Mouse (Mus musculus) ovary, adult 18-20 months (tissue): ENCODE results near the gene Pycr1.
A peak's percentile ranks its signal among the peaks of the same experiment; 100 is the strongest.
"Not testable (repeated sequence)": the region's sequence is repeated elsewhere in the genome, so short reads cannot be mapped to it uniquely, and the experiment has no call there.

Experiments used
- DNase-seq: peaks from one replicate; pipeline ENCODE4 v3.0.0; 2022; ENCODE audit warnings: low spot score, mixed read lengths

The Pycr1 gene

DNA sequence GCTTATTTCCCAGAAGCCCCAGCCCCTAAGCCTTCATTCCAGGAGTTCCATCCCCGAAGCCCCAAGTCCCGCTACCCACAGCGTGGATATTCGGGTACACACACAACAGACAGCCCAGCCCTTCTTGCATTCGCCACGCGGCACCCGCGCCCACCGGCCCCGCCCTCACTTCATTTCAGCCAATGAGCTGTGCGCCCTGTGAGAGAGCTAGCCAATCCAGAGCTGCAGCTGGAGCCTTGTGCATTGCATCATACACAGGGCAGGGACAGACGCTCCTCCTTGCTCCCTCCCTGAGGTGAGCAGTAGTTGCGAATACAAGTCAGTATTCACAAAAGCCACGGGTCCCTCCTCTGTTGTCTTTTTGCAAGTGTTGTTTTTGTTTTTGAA lies at the start of gene Pycr1:
TSS of gene Pycr1 (minus strand) at position 169 of the 387 bp plus-strand sequence.
- DNase-seq, result peak; percentile 89

DNA sequence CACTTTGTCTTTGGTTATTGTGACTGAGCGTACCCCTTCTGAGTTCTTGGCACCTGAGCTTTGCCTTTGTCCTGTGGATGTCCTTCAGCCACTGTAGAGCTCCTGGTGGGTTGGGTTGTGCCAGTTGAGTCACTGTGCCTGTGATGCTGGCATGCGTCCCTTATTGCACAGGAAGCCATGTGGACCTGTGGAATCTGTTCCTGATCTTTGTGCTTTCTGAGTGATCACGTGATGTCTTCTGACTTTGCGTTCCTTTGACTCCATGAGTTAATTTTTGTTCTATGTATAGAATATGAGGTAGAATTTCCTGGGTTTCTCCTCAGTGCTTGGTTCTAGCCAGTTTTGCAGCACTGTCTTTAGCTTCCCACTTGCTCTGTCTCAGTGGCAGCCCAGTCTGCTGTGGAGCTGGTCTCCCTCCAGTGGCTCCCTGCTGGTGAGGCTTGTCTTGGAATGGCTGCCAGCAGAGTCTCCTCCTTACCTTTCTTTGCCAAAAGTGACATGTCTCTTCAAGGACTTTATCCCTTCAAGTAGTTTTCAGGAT lies 49.0 kb upstream of the Pycr1 start:
- no peak for DNase-seq

DNA sequence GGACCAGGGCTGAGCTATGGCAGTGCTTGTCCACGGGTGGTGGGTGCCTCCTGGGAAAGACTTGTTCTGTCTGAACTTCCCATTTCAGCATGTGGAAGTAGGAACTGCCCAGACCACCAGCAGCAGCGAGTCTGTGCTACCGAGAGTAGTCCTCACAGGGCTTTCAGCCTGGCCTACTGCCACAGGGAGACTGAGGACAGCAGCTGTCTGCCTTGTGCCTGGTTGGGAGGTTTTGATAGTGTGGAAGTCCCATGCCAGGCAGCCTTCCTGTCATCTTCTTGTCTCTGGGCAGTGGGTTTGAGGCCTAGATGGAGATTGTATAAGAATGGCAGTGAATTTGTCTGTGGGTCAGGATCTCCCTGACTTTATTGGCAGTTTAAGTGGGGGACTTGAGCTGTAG lies 45.8 kb upstream of the Pycr1 start:
- DNase-seq, result no peak

DNA sequence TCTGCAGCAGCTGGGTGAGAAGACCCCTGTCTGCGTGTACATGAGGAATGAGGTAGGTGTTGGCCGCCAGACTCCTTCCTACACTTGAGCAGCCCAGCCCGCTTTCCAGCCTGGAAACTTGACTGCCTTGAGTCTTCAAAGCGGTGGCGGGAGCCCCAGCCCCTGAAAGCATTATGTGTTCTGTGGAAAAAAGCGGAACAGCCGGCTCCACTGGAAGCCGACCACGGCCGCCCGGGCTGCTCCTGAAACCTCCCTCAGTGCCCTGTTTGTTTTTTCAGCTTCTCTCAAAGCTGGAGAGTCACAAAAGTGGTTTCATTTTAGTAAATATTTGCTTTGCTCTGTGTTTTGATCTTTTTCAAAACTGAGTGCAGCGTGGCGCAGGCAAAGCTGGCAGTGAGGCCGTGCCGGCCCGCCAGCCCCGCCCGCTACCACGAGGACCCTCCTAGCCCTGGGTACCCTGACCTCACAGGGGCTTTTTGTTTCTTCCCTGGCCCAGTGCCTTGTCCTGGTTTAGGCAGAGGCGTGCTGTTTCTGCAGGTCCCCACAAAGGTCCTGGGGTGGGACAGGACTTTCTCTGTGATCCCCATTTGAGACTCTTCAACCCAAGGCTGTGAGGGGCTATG lies 43.2 kb upstream of the Pycr1 start:
- no peak for DNase-seq

DNA sequence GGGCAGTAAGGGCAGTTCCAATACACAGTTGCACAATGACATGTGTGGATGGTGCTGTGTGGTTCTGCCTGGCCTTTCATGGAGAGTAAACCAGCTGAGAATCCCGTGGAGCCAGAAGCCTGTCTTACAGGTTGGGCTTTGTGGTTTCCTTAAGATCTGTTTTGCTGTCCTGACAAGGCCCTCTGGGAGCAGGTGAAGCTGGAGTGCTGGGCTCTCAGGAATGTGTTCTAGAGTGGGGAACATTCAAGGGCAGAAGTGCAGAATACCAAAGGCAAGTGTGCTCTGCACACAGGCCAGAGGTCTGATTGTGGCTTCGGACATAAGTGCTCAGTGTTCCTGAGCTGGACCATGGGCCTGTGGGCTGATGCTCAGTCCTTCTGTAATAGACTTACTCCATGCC lies 41.1 kb upstream of the Pycr1 start:
- no peak for DNase-seq

DNA sequence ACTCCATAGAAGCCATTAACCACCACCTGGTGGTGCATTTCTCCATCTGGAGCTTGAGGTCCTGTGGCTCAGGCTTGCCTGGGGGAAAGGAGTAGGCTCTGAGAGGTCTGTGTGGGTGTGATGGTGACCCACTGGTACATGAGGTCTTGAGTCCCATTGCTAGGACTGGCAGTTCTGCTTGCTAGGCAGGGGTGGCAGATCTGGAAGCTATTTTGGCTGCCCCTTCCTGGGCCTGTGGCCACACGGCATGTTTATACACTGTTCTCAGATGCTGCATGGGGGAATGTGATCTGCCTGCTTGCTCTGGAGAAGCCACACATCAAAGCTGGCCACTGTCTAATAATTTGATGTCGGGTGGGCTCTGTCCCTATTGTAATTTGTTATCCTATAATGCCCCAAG lies 40.5 kb upstream of the Pycr1 start:
- no peak for DNase-seq

DNA sequence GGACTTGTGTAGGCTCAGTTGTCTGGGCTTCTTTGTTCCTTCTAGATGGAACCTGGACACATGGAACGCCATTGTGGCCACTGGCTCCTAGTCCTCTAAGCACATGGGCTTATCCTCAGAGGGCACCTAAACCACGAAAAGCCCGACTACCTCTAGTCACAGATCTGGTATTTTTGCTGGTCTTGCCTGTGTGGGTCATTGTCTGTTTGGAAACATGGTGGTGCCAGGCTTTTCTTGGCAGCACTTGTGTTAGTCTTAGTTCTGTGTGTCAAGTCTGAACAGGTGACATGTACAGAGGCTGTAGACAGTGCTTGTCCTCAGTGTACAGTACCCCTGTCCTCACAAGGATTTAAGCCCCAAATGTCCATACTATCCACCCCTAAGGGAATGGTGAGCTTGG lies 40.0 kb upstream of the Pycr1 start:
- DNase-seq, result no peak

DNA sequence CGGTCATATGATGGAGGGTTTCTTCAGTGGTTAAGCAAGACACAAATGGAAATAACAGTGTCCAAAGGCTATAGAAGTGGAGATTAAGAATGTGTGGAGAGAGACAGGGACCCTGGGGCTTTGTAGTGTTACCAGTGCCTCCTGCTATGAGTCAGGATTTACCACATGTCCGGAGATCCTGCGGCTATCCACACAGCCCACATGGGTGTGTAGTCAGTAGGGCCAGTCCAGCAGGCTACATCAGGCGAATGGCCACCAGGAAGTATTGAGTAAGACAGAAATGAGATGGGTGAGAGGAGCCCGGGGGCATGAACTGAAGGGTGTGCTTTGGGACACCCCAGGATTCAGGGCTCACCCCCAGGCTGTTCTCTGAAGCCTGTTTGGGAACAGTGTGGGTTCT lies 39.1 kb upstream of the Pycr1 start:
- DNase-seq, result no peak

DNA sequence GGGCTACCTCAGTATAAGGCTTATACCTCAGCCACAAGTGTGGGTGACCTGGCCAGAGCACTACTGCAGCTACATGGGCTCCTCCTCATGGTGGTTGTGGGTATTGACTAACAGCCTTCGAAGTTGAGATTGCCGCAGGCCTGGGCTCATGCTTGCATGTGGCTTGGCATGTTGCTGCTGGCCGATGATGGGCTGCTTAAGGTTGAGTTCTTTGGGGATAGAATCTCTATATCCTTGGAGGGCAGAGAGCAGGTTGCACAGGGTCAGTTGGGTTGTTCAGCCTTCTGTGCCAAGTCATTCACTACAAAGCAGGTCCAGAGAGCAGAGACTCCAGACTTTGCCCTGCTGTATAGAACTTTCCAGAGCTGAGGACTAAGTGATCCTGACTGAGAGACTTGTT lies 36.3 kb upstream of the Pycr1 start:
- no peak for DNase-seq

DNA sequence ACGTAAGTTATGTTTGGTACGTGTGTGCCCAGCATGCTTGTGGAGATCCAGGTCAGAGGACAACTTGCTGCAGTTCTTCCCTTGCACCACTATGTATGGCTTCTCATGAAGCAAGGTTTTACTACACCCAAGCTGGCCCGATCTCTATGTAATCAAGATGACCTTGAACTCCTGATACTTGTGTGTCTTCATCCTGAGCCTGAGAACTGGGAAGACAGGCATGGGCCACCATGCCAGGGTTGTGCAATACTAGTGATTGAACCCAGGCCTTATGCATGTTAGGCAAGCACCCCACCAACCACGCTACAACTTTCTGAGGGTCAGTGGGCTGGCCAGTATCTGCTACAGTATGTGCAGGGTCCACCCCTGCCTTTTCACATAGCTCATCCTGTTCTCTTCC lies 33.4 kb upstream of the Pycr1 start:
- DNase-seq, result no peak

DNA sequence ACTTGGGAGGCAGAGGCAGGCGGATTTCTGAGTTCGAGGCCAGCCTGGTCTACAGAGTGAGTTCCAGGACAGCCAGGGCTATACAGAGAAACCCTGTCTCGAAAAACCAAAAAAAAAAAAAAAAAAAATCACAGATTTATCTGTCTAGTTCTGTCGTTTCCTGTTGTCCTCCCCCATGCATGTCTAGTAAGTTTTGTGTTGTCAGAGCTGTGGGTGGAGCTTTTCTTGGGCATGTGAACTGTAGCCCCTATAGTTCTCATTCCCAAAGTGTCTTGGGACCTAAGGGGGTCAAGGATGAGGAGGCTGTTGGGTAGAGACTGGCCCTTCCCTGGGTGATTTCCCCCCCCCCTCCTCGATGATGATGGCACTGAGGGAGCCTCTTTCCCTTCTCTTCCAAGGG lies 32.3 kb upstream of the Pycr1 start:
- DNase-seq, result not testable (repeated sequence)

DNA sequence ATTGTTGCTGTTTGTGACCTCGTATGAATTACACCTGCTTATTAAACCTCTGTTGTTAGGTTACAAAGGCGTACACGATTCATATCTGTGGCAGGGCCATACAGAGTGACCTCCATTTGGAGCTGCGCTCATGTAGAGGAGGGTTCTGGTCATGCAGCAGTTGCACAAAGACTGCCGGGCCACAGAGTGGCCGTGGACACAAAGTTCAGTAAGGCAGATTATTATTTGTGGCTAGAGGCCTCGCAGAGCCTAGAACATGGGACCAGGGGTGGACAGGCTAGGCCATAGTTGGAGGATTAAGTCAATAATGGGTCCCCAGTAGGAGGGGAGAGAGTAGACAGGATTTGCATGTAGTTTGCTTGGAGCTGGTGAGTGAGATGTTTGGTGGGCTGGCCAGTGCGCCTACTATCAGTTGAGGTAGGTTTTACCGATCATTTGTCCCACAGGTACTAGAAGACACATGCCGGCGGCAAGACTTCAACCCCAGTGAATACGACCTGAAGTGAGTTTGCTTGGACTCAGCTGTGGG lies 30.1 kb upstream of the Pycr1 start:
- no peak for DNase-seq

DNA sequence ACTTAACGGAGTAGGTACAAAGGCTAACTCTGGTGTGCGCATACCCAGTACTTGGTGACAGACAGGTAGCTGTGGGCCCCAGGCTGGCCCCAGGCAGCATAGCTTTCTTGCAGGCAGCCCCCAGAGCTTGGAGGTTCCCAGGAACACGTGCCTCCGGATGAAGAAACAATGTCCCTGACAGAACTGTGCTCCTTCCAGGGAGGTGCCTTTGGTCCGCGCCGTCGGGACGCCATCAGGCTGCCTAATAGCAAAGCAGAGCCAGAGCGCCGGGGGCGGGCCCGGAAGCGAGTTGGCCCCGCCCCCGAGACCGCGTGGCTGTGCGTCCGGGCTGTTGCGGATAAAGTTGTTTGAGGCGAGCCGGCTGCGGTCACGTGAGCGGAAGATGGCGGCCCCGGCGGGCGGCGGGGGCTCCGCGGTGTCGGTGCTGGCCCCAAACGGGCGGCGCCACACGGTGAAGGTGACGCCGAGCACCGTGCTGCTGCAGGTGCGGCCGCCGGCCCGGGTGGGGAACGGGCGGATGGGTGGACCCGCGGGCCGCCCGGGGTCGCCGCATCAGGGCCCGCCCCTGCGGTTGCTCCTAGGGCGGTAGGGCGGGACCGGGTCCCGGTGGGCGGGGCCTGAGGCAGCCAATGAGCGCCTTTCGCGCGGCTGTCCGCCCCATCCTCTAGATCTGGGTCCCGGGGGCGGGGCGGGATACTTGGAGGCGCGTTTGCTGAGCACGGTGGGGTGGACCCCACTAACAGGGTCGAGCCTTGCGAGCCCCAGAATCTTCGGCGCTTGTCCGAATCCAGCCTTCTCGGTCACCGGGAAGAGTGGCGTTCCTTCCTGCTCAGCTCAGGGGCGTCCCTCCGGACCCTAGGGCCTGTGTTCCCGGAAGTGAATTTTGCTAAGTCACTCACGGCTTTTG lies 29.4 kb upstream of the Pycr1 start, which contains the start of gene Aspscr1:
TSS of gene Aspscr1 (plus strand) at position 287 of the 907 bp plus-strand sequence.
- DNase-seq, result peak; percentile 92

DNA sequence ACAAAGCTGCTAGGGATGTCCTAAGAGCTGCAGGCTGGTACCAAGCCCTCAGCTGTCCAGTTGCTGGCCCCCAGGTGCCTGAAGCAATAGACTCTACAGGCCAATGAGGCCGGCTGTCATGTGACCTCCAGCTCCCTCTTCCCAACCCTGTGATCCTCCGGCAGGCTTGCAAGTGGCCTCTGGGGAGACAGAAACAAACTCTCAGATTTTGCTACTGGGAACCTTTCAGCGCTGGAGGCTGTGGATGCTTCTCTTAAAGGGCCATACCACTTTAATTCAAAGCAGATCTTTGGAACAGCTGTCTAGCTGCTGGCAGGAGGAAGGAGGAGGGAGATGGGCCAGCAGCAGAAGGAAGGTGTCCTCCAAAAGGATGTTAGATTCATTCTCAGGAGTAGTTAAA lies 23.0 kb upstream of the Pycr1 start:
- no peak for DNase-seq

DNA sequence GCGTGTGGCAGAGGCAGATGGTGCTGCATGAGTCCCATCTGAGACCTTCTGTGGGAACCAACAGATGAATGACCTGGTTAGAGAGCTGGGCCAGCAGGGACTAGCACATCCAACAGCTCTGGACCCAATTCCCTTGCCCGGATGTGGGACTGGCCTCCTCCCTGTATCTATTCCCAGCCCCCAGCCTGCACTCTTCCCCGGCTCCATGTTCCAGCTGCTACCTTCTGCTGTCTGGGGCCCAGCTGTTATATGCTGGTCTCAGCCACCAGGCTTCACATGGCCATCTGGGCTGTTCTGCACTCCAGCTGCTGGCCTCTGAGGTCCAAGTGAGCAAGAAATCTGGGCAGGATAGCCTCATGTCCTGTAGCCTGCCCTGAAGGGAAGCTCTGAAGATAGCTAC lies 21.8 kb upstream of the Pycr1 start:
- DNase-seq, result no peak

DNA sequence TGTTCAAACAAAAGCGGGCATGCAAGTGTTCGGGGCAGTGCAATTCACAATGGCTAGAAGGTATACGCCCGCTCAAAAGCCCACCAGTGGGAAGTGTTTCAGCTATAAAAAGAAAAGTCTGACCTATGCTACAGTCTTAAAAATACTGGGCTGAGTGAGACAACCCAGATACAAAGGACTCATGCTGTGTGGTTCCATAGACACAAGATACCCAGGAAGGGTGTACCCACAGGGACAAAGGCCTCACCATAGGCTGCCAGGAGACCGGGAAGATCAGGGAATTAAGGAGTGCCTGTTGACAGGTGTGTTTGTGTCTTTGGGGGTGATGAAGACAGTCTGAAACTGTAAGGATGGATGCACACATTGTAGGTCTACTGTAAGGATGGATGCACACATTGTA lies 20.1 kb upstream of the Pycr1 start:
- DNase-seq, result no peak

DNA sequence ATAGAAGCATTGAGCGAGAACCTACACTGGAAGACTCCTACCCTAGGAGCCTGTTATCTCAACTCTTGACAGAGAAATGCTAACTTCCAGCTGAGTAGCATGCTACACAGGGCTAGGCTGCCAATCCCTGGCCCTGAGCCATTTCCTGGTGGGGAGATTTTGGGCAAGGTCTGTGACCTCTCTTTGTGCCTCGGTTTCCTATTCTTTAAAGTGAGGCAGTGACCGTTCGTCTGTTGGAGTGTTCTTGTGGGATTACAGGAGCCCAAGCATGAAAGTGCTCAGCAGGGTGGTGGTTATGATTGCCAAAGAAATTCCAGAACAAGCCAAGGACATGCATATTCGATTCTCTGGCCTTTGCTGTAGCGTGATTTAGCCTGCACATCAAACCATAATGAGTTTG lies 19.2 kb upstream of the Pycr1 start:
- DNase-seq, result no peak

DNA sequence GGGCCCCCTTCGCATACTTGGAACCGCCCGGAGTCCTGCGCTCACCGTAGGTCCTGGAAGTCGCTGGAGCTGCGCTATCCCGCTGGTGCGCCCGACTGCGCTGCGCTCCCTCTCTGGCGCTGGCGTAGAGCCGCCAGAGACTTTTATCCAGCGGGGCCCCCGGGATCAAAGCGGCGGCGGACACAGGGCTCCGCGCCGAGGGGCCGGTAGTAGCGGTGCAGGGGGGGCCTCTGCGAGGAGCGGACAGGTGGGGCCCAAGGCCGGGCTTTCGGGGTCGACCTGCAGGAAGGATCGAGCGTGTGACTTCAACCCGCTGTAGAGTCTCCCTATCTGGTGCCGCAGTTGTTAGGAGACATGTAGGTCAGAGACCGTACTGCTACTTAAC lies 17.5 kb upstream of the Pycr1 start, which contains the start of gene Notum:
TSS of gene Notum (minus strand) at position 100 of the 385 bp plus-strand sequence.
- DNase-seq, result no peak

DNA sequence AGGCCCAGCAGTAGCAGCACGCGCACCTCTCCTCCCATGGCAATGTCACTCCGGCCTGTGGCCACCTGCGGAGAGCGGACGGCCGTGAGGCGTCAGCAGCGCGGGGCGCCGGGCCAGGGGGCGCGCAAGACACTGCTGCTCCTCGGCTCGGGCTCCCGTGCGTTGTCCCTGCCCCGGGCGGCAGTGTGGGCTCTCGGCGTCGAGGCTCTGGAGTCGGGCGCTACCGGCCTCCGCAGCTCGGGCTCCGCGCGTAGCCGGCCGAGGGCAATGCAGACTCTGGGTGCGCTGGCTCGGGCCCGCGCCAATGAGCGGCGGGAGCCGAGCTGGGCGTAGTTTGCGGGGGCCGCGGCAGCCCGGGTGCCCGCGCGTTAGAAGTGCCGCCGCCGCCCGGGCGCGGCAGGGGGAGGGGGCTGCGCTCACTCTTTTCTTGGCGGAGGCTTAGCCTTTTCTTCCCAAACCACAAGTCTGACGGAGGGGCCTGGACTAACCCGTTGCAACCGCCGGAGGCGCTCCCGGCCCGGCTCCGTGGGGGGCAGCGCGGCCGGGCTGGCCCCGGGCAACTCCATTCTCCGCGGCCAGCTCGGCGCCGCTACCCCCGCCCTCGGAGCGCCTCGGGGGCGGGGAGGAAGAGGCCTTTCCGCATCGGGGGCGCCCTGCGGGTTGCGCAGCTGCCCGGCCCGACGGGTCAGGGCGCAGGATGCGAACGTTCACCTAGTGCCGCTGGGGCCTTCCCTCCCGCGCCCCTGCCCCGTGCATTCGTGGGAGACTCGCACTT lies 16.9 kb upstream of the Pycr1 start:
- no peak for DNase-seq

DNA sequence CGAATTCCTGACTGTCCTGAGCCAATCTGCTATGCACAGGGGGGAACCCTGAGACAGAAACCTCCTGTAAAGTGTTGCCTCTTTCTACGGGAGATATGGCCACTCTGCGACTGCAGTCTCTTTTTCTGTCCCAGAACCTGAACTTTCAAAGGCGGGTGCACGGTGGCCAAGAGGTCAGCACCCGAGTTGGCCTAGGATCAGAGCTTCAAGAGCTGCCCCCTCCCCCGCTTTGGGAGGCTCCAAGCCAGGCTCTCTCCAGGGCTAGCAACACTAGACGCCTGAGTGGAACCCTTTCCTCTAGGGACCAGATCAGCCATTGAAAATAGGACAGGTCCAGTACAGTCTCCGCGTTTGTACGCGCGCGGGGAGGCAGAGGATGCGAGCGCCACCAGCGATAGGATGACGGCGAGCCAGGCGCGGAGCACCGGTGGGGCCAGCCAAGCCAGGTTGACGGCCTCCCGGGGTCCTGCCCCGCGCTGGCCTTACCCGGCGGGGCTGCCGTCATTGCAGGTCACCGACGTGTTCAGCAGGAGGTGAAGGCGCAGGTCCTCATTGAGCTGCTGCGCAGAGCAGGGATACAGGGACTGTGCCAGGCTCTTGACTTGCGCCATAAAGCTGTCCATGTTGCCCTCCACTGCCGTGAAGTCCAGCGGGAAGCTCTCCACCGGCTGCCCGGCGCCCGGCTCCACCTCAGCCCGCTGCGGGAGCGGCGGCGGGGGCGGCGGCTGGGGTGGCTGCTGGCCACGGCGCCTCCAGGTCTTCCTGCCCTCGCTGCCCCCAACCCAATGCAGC lies 16.1 kb upstream of the Pycr1 start:
- DNase-seq, result no peak

DNA sequence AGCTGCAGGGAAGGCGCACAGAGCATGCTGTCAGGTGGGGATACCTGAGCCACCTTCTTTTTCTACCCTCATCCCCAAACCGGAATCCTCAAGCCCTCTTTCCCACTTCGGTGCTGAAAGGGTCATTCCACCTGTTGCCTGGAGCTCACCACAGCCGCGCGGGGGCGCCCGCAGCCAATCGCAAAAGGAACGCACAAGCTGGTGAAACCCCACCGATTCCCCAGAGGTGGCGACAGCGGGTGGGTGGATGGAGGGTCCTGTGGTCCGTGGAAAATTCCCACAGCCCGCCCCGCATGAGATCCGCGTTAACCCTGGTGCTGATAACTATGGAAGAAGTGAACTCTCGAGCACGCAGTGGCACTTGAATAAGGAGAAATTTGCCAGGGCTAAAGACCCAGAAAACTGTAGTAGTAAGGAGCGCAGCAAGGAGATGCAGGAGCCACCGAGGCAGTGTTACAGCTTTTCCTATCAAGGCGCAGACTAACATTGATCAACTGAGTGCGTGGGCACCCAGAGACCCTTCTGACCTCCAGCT lies 15.4 kb upstream of the Pycr1 start:
- DNase-seq, result no peak
